Mouse (Mus musculus) kidney, adult 8-10 months (tissue): ENCODE measurements at regions not wholly inside any gene's neighbourhood (a gene's known extent, or its start where the extent isn't known, plus 50 kb on each side); places are given as distances from the start of the nearest gene placed in this dataset.

Source experiments
- DNase-seq, 2 experiments: peaks; one replicate each; pipeline ENCODE4 v3.0.0; 2022

DNA sequence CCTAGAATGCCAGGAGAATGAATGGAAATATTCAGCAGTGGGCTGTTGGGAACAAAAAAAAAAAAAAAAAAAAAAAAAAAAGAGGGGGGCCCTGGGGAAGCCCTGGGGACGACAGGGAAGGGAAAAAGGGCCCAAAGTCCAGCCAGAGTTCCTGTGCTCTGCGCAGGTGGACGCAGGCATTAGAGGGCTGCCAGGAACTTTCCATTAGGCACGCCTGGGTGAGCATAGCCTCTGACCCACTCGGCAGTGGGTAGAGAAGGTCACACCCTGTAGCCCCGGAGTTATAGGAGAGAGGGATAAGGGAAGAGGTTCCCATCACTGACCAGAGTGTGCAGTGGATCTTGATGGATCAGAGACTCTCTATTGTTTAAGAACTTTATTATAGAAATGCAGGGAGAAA, 614.2 kb upstream of the Pou3f4 start:
- DNase-seq: peak; percentile 14 to 40
